Mouse (Mus musculus) thymus, adult 2 months (tissue): ENCODE measurements around the gene Cldn4.

Experiments used
- CTCF ChIP-seq: fragments of 200-500 bp; IDR thresholded peaks from 2 replicates; pipeline ENCODE4 v1.5.1; 2012; ENCODE audit warnings: mild to moderate bottlenecking, control low read depth, low read length, moderate library complexity, borderline replicate concordance; ENCODE audit not compliant: control insufficient read depth, poor library complexity, insufficient read depth; ENCODE audit errors: extremely low read depth
- POLR2A ChIP-seq: fragments of 200-500 bp; IDR thresholded peaks from 2 replicates; pipeline ENCODE4 v1.6.1; 2012; ENCODE audit warnings: mild to moderate bottlenecking, low read length, control low read depth, moderate library complexity; ENCODE audit not compliant: control insufficient read depth, poor library complexity, insufficient read depth; ENCODE audit errors: extremely low read depth

- TF ChIP-seq POLR2A (no peak), CTCF (no peak)
Measured at GRCm38 (mm10) chr5:134976164-134976563, 29.4 kb upstream of the Cldn4 start.
